Mouse (Mus musculus) MEL-GATA-1-ER (cell line): ENCODE measurements around the gene Rprml.
A peak's percentile ranks its signal among the peaks of the same experiment; 100 is the strongest.

ENCODE experiments used
- DNase-seq: peaks from one replicate; pipeline ENCODE4 v3.0.0-alpha.2; 2012; ENCODE audit warnings: low read depth; ENCODE audit errors: extremely low read depth

The Rprml gene

DNA sequence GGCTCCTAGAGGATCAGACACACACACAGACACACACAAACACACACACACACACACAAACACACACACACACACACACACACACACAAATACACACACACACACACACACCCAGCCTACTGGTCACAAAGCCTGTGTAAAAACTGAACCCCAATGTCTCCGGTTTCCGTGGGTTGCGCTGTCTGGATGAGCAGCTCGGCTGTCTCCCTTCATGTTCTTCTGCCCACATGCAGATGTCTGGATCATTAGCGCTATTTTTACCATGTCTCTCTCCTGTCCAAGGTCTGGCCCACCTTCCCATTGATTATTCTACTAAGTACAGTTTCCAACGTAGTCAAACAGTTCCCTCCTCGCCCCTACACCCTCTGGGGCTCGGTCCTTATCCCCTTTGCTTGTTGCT is 13.7 kb downstream of the Rprml start:
- DNase-seq, result no peak

GRCm38 (mm10) chr11:103665695-103666094 is 16.3 kb downstream of the Rprml start:
- DNase-seq, result no peak

DNA sequence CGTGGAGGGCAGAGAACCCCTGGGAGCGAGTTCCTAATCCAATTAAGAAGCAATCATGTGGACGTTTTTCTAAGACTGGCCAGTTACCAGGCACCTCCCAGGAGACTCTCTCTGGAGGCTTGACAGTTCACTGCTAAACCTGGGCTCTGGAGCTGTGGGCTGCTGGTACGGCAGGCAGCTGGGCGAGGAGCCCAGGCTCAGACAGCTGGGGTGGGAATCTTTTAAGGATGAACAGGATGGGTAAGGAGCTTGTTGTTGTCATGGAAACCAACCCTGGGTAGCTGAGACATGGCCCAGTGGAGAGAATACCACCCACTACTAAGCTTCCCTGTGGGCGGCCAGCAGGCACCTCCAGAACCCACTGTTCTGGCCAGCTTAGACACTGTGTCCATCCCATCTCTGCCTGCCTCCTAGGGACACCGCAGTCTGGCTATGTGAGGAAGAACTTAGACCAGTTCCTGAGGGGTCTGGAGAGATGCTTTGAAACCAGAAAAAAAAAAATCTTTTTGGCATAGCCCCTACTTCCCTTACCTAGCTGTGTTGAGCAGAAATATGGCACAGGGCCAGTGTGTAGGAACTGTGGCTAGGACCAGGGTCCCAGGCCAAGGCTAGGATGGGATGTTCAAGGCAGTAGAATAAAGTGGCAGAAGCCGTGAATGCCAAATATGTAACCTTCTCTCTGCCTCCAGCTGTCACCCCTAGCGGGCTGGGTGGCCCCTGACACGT is 17.0 kb downstream of the Rprml start:
- DNase-seq, result no peak

DNA sequence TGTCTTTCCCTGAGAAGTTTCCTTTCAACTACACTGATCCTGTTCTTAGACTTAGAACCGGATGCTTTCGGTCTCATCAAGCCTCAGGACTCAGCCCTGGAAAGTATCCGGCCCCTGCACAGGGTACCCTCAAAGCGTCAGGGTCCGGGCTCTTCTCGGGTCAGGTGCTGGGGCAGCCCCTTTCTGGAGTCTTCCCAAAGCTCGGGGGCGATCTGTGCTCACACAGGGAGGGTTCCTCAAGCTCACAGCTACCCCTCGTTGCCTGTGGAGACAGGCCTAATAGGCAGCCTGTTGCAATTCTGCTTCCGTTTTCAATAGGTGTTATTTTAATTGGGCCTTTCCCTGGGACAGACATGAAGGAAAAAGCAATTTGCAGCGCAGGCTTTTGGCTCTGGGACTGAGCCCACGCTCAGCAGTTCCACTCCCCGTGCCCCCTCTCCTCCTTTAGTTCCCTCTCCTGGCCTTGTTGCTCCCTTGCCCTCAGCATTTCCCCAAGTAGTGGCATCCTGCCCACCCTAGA is 17.6 kb downstream of the Rprml start:
- no peak for DNase-seq

DNA sequence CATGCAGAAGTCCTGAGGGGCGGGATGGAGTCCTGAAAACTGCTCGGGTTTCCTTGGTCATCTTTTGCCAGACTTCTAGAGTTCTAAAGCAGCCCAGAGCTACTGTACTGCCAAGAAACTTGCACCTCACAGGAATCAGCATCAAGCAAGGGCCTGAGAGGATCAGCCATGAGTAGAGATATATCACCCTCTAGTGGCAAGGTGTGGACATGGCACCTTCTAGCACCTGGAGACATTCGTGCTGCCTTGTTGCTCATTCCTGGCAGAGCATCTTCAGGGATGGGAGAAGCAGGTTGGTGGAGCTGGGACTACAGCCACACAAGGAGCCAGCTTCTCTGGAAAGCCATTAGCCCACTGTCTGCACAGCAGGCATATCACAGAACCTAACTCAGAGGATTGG is 26.2 kb downstream of the Rprml start:
- peak; percentile 9 for DNase-seq

DNA sequence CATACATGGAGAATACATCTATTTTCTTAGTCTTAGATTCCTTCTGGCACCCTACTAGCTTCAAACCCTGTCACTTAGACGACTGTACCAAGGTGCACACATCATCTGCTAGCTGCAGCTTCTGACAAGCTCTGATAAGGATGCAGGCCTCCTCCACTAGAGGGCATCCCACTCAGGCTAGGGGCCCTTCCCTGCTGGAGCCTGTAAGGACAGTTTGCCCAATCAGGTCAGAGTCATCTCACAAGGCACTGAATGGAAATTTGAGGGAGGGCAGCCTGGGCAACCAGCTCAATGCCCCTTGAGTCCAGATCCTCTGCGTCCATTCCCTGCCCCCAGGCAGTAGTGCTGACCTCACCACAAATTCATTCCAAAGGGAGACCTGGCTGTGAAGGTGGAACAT is 27.7 kb downstream of the Rprml start:
- DNase-seq, result peak; percentile 9

DNA sequence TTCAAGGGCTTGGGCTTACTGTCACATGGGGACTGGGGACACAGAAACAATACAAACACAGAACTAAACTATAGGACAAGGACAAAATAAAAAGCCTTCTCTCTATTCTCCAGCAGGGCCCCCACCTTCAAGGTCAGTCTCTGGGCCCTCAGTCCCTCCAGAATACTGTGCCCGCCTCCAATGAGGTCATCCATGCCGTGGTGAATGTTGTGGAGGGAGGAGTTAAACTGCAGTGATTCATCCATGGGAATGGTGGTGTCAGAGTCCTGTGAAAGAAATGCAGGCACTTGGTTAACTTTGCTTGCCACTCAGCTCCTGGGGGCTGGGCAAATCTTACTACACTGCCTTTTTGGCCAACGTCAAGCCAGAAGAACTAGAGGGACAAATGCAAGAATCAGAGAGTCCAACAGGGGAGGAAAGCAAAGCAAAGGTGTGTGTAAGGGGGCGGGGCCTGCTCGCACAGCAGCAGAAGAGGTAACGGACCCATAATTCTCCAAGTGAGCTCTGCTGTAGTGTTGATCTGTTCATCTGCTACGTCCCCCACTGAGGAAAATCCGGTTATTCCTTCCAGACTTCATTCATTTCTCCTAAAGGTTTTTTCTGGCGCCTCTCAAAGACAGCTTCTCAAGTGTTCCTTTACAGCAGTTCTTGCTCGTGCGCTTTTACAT is 34.4 kb downstream of the Rprml start:
- no peak for DNase-seq

GRCm38 (mm10) chr11:103685261-103685736 is 35.9 kb downstream of the Rprml start:
- DNase-seq, result no peak

DNA sequence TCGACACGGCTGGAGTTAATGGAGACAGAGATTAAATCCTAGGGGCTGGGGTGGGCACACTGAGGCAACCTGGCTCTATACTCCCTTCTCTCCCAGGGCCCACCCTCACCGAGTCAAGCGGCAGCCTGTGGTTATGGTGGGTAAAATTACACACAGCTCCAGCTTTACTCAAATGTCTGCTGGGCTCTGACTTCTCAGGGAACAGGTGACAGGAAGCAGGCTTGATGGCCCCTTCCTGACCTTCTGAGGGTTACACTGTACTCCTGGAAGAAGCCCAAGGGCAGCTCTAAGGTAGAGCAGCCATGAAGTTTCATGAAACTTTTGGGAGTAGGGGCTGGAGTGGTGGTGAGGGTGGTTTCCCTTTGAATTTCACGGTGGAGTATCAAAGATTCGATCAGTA is 37.3 kb downstream of the Rprml start:
- no peak for DNase-seq

DNA sequence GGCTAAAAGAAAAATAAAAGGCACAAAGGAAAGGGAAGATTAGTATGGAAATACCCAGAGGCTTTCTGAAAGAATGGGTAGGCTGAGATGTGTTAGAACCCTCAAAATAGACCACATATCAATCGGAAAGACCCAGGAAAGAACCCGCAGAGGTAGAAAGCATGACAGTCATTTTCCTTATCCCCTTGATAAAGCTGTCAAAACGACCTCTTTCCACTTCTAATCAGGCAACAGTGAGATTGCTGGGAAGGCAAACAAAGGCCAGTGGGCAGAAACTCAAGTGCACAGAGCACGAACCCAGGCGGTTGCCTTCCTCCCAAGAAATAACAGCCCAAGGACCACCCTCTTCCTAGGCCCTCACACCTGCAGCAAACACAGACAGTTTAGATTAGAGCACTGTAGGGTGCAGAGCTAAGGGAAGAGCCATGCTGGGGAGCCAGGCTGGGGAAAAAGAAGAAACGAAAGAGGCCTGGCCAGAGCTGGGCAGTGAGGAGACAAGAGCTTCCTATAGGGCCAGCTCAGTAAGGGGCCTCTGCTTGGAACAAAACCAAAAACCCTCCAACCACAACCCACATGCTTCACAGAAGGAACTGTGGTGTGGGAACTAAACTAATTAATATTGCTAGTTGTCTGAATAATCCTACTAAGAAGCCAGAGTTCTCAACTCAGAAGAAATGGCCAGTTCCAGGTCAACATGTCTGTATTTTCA is 39.1 kb downstream of the Rprml start:
- no peak for DNase-seq

DNA sequence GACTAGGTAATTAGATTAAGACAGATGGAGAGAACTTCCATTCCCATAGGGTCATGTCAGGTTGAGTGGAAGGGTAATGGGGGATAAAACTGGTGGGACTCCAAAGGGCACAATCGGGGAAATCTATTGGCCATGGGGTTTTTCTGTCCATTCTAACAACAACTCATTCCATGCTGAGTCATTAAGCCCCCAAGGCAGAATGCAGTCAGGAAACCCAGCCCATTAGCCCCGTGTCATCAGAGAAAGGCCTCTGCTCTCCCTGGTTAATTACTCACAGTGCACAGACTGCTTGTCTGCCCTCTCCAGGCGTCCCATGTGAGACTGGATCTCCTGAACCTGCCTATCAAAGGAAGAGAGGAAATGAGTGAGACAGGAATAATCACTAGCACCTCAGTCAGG is 39.6 kb downstream of the Rprml start:
- DNase-seq, result no peak

DNA sequence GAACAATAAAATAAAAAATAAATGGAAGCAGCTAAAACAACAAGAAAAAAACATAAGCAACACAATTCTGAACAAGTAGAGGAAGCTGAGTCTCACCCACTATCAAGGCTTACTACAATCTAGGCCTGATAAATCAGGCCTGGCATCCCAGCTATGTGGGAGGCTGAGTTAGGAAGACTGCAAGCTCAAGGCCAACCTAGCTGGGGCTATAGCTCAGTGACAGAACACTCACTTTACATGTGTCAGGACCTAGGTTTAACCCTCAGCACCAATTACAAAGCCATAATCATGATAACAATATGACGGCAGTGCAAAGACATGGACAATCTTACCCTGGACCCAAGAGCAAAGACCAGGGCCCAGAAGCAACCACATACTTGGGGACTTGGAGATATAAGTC is 41.7 kb downstream of the Rprml start:
- no peak for DNase-seq

GRCm38 (mm10) chr11:103693241-103693640 is 43.9 kb downstream of the Rprml start:
- DNase-seq, result no peak

GRCm38 (mm10) chr11:103696851-103697564 is 47.6 kb downstream of the Rprml start:
- DNase-seq, result no peak

DNA sequence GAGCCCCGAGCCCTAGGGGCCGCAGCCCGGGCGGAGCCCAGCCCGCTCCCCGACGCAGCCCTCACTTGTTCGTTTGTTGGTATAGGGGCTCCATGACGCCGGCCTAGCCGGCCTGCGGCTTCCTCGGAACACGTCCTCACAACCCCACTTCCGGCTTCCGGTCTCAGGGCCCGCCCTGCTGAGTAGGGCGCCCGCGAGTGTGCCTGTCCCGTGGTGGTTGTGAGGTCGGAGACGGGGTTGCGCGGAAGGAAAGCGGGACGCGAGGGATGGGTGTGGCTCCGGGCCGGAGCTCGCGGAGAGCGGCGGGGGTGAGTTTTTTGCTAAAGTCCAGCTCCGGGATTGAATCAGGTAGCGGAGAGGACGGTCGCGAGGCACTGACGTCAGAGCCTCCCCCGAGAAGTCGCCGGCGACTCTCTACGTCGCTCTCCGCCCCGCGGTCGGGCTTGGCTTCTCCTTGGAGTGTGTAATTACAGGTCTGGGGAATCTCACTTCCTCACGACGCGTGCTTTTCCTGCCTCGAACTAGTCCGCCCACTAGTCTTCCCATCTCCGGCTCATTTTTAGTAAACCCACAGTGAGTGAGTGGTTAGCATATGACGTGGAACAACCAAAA is 48.3 kb downstream of the Rprml start, which contains the start of gene Gosr2:
Gene Gosr2 (minus strand): TSS at position 334 of the 612 bp plus-strand sequence.
- peak; percentile 71 for DNase-seq

GRCm38 (mm10) chr11:103698226-103698625 is 48.9 kb downstream of the Rprml start:
- DNase-seq, result no peak
